Mouse (Mus musculus): Measurements from ENCODE around the gene Gad1. TPM values are rescaled to one million over a fixed set of nuclear protein-coding genes. Genes with fewer than 3 reads are reported as not detected.

Gad1 gene
- polyA plus RNA-seq, 1 experiment from 2014 or later: 2.3 TPM

- Histone ChIP-seq H3K4me1 (peaks cover 21% of the 10 kb centered on the region), H3K4me3 (no peak overlapping the region), H3K27me3 (ENCODE audit: poor library complexity, severe bottlenecking) (no peaks in the 10 kb centered on the region), H3K27ac (peak overlapping the region; percentile 53; the same call in 1 of the 2 replicates), H3K36me3 (replicated peaks) (no peaks in the 10 kb centered on the region), H3K9me3 (no peaks in the 10 kb centered on the region)
- no peak for DNase-seq (ENCODE audit: extremely low spot score, low spot score)
- 62% methylated on average over 16 of the region's 16 CpGs for WGBS
Measured at GRCm38 (mm10) chr2:70642971-70643565, 90.2 kb downstream of the Gad1 start.

DNA sequence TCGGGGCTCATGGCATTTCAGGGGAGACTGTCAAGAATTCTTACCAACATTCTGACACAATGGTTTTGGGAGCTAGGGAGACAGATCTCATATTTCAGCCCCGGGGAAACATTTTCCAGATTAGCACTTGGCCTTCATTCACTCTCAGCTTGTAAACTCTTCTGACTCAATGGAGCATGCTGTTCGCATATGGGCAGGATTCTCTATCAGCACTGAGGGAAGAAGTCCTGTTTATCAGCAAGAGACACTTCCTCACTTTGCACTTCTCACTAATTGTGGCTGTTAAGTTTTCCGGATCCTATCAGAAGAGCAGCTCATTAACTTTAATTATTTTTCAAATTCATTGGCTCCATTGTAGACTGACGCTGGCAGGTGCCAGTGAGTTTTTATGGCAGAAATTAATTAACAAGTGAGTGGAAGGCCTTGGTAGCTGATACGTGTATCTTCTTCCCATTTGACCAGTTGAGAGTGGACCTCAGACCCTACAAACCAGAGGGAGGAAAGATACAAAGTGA lies 92.5 kb downstream of the Gad1 start:
- no peaks in the 10 kb centered on the region for H3K36me3 ChIP-seq (replicated peaks)
- peaks cover 21% of the 10 kb centered on the region for H3K4me1 ChIP-seq
- no peak for DNase-seq (ENCODE audit: extremely low spot score, low spot score)
- H3K4me3 ChIP-seq: no peak overlapping the region
- no peaks in the 10 kb centered on the region for H3K9me3 ChIP-seq
- 84% methylated on average over 6 of the region's 6 CpGs for WGBS
- H3K27me3 ChIP-seq (ENCODE audit: poor library complexity, severe bottlenecking): no peaks in the 10 kb centered on the region
- H3K27ac ChIP-seq: no peak overlapping the region

GRCm38 (mm10) chr2:70647681-70648080 lies 94.8 kb downstream of the Gad1 start:
- peaks cover 19% of the 10 kb centered on the region for H3K4me1 ChIP-seq
- H3K9me3 ChIP-seq: no peaks in the 10 kb centered on the region
- H3K27ac ChIP-seq: no peak overlapping the region
- no peak for DNase-seq (ENCODE audit: extremely low spot score, low spot score)
- WGBS: 44% methylated on average over 4 of the region's 4 CpGs
- H3K36me3 ChIP-seq (replicated peaks): no peaks in the 10 kb centered on the region
- H3K27me3 ChIP-seq (ENCODE audit: poor library complexity, severe bottlenecking): no peaks in the 10 kb centered on the region
- no peak overlapping the region for H3K4me3 ChIP-seq

- no peak for DNase-seq (ENCODE audit: extremely low spot score, low spot score)
- Histone ChIP-seq H3K27ac (no peak overlapping the region), H3K36me3 (replicated peaks) (no peaks in the 10 kb centered on the region), H3K9me3 (no peaks in the 10 kb centered on the region), H3K4me1 (peaks cover 13% of the 10 kb centered on the region), H3K4me3 (no peak overlapping the region), H3K27me3 (ENCODE audit: poor library complexity, severe bottlenecking) (no peaks in the 10 kb centered on the region)
- 90% methylated on average over 5 of the region's 5 CpGs for WGBS
Measured at GRCm38 (mm10) chr2:70648271-70648670, 95.4 kb downstream of the Gad1 start.

- Histone ChIP-seq H3K4me3 (no peak overlapping the region), H3K27me3 (ENCODE audit: poor library complexity, severe bottlenecking) (no peaks in the 10 kb centered on the region), H3K27ac (no peak overlapping the region), H3K36me3 (replicated peaks) (no peaks in the 10 kb centered on the region), H3K9me3 (no peaks in the 10 kb centered on the region), H3K4me1 (peaks cover 7% of the 10 kb centered on the region; the same call in 1 of the 2 replicates)
- WGBS: 90% methylated on average over 4 of the region's 4 CpGs
- no peak for DNase-seq (ENCODE audit: extremely low spot score, low spot score)
Measured at GRCm38 (mm10) chr2:70649471-70649870, 96.6 kb downstream of the Gad1 start.

Other genes with a start within 250 kb of the Gad1 start
- gene Sp5, start 78.1 kb upstream of the Gad1 start, polyA plus RNA-seq (2016; fragmentation: Nextera tagmentation; extraction: Ambion mirVana): 4.8 and 6.0 TPM in 2 replicates
- 0.56 and 0.77 TPM in 2 replicates for gene Erich2, start 44.3 kb upstream of the Gad1 start, polyA plus RNA-seq (2016; fragmentation: Nextera tagmentation; extraction: Ambion mirVana)
- gene Gorasp2, start 108.5 kb downstream of the Gad1 start, polyA plus RNA-seq (2016; fragmentation: Nextera tagmentation; extraction: Ambion mirVana): 152 and 156 TPM in 2 replicates
- gene Gm26558, start 109.0 kb downstream of the Gad1 start, polyA plus RNA-seq (2016; fragmentation: Nextera tagmentation; extraction: Ambion mirVana): 3.1 and 3.2 TPM in 2 replicates

Measured in forebrain, embryonic 10.5 days (tissue).